Mouse (Mus musculus) testis, postnatal 14 days (tissue): ENCODE data around the gene Tbxas1.

ENCODE experiments used
- DNase-seq: peaks from one replicate; pipeline ENCODE4 v3.0.0; 2021; ENCODE audit warnings: low spot score

The Tbxas1 gene

GRCm38 (mm10) chr6:38960791-38961426 lies 85.7 kb downstream of the Tbxas1 start:
- DNase-seq, result peak; percentile 49

- DNase-seq, result no peak
Observed at GRCm38 (mm10) chr6:38961427-38962033, 86.3 kb downstream of the Tbxas1 start.

- DNase-seq, result no peak
Observed at GRCm38 (mm10) chr6:38966839-38967238, 91.6 kb downstream of the Tbxas1 start.

- no peak for DNase-seq
Observed at GRCm38 (mm10) chr6:38967288-38967687, 92.1 kb downstream of the Tbxas1 start.

GRCm38 (mm10) chr6:38967988-38968387 lies 92.8 kb downstream of the Tbxas1 start:
- no peak for DNase-seq

GRCm38 (mm10) chr6:38969944-38970740 lies 94.9 kb downstream of the Tbxas1 start:
- DNase-seq, result no peak

GRCm38 (mm10) chr6:38970759-38971158 lies 95.6 kb downstream of the Tbxas1 start:
- no peak for DNase-seq

- no peak for DNase-seq
Observed at GRCm38 (mm10) chr6:38972826-38973225, 97.6 kb downstream of the Tbxas1 start.

- DNase-seq, result no peak
Observed at GRCm38 (mm10) chr6:38973441-38974161, 98.4 kb downstream of the Tbxas1 start.

GRCm38 (mm10) chr6:38974162-38974525 lies 98.9 kb downstream of the Tbxas1 start:
- no peak for DNase-seq

GRCm38 (mm10) chr6:38974536-38975268 lies 99.5 kb downstream of the Tbxas1 start:
- DNase-seq, result no peak

GRCm38 (mm10) chr6:38975866-38976265 lies 100.7 kb downstream of the Tbxas1 start:
- DNase-seq, result no peak

- no peak for DNase-seq
Observed at GRCm38 (mm10) chr6:38976355-38976754, 101.2 kb downstream of the Tbxas1 start.

GRCm38 (mm10) chr6:38980921-38981715 lies 105.9 kb downstream of the Tbxas1 start:
- DNase-seq, result no peak

- no peak for DNase-seq
Observed at GRCm38 (mm10) chr6:38982071-38982470, 106.9 kb downstream of the Tbxas1 start.

- DNase-seq, result no peak
Observed at GRCm38 (mm10) chr6:38982656-38983055, 107.5 kb downstream of the Tbxas1 start.

- no peak for DNase-seq
Observed at GRCm38 (mm10) chr6:38983060-38983459, 107.9 kb downstream of the Tbxas1 start.

- no peak for DNase-seq
Observed at GRCm38 (mm10) chr6:38984626-38985025, 109.4 kb downstream of the Tbxas1 start.

GRCm38 (mm10) chr6:38986641-38987040 lies 111.4 kb downstream of the Tbxas1 start:
- DNase-seq, result no peak

GRCm38 (mm10) chr6:38992016-38992415 lies 116.8 kb downstream of the Tbxas1 start:
- DNase-seq, result no peak

- no peak for DNase-seq
Observed at GRCm38 (mm10) chr6:38995774-38996173, 120.6 kb downstream of the Tbxas1 start.
